Mouse (Mus musculus) layer of hippocampus, adult 2 months (tissue): ENCODE measurements around the gene Fcer2a. TPM values are rescaled to one million over a fixed set of nuclear protein-coding genes. Genes with fewer than 3 reads are reported as not detected.

Source experiments
- DNase-seq, 2 experiments: peaks; one replicate each; pipeline ENCODE4 v3.0.0; 2022; ENCODE audit warnings: low spot score in 2 of 2
- H3K27ac ChIP-seq: fragments of 200-600 bp; 2 replicates; pipeline ENCODE4 v1.8.1; 2022
- H3K4me3 ChIP-seq: fragments of 200-600 bp; 2 replicates; pipeline ENCODE4 v1.8.1; 2022; ENCODE audit warnings: mild to moderate bottlenecking
- CTCF ChIP-seq: fragments of 200-600 bp; conservative IDR thresholded peaks from 2 replicates; pipeline ENCODE4 v1.8.1; 2022; ENCODE audit warnings: antibody characterized with exemption, mild to moderate bottlenecking, moderate library complexity
- total RNA-seq, 2 experiments: library from RNA; stranded (reverse); gene quantifications; 2 replicates each; pipeline ENCODE4 v1.2.3; 2021

Fcer2a gene
- total RNA-seq, 2 experiments from 2014 or later = not detected

DNA sequence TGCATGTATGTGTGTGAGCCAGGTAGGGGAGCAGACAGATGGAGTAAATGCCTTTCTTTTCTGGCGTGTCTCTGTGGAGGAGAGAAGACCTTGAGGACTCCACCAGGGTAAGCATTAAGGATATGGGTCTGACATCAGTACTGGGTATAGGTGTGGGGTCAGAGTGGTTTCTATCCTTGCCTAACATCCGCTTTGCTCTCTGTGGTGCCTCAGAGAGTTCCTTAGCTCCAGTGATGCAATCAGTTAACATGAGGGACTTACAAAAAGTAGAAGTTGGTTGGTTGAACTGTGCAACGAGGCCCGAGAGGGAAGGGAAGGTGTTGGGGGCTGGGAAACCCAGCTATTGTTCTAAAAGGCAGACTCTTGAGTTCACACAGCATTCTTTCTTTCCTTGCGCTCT lies 29.6 kb downstream of the Fcer2a start:
- Histone ChIP-seq H3K4me3 (no peak overlapping the region), H3K27ac (no peak overlapping the region)
- DNase-seq = no peak
- TF ChIP-seq CTCF = no peak

GRCm38 (mm10) chr8:3660889-3661288 lies 33.1 kb downstream of the Fcer2a start:
- no peak overlapping the region for H3K27ac ChIP-seq
- no peak for DNase-seq
- no peak overlapping the region for H3K4me3 ChIP-seq
- no peak for TF ChIP-seq CTCF

DNA sequence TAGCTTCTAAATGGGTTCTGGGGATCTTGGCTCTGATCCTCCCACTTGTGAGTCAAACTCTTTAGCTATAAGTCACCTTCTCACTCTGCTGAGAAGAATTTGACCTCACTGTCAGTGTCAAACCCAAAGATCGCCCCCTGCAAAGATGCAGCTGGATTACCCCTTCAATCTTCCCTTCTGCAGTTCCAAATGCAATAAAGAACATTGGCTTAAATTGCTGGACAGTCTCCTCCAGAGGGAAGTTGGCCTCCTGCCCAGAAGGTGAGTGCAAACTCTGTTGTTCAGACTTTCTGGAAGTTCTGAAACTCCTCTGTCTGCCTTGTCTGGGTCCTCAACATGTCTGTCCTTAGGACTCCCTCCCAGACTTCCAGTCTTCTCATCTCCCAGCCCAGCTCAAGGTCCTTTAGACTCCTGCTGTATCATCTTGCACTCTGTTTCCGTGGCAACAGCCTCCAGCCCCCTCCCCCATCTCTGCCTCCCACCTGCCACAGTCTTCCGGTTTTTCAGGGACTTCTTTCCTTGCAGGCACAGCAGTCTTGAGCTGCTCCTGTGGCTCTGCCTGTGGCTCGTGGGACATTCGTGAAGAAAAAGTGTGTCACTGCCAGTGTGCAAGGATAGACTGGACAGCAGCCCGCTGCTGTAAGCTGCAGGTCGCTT lies 37.1 kb downstream of the Fcer2a start:
- Histone ChIP-seq H3K27ac (no peak overlapping the region), H3K4me3 (no peak overlapping the region)
- TF ChIP-seq CTCF = no peak
- no peak for DNase-seq

- Histone ChIP-seq H3K27ac (no peak within 1 kb of the TSS), H3K4me3 (no peak within 1 kb of the TSS)
- no peak for TF ChIP-seq CTCF
- no peak for DNase-seq
Measured at GRCm38 (mm10) chr8:3655526-3655925, 38.4 kb downstream of the Fcer2a start, which contains the start of gene Retn. Gene Retn, plus strand, starts transcription at chr8:3655770.

DNA sequence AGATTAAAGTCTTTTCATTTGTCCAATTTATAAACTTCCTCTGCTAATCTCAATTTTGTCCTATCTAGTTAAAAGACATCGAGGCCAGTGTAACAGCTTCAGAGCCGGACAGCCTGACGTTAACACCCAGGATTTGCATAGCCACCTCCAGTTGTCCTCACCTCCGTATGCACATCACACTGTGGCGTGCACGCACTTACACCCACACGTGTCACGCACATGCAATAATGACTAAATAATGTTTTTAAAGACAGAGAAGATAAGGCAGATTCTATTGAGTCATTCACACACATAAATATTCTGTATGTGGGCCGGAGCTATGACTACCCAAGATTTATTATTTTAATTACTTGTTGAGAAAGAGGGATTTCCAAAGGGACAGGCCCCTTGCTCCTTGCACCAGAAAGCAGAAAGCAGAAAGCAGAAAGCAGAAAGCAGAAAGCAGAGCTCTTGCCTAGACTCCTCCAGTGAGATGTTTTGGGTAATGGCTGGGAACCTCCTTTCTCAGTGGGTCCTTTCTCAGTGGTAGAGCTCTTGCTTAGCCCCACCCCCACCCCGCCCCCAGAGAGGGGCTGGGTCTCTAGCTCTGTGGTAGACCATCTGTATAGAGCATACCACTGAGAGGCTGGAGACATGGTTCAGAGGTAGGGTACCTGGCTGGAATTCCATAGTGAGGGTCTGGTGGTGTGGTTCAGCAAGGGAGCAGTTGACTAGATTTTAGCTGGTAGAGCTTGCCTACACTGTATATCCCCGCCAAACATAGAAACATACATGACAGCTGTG lies 39.1 kb downstream of the Fcer2a start:
- no peak for TF ChIP-seq CTCF
- Histone ChIP-seq H3K4me3 (no peak overlapping the region), H3K27ac (no peak overlapping the region)
- DNase-seq = no peak

DNA sequence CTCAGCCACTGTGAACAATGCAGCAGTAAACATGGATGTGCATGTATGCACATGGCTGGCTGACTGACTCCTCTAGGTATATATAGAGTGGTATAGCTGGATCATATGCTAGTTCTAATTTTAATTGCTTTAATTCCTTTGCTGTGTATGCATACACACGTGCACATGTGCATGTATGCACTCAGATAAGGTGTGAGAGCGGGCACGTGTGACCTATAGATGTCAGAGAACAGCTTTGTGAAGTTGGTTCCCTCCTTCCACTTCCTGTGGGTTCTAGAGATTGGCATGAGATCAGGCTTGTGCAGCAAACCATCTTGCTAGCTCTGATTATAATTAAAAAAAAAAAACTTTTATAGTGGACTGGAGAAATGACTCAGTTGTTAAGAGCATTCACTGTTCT lies 41.1 kb downstream of the Fcer2a start:
- Histone ChIP-seq H3K27ac (no peak overlapping the region), H3K4me3 (no peak overlapping the region)
- no peak for DNase-seq
- TF ChIP-seq CTCF = no peak

- no peak overlapping the region for H3K4me3 ChIP-seq
- DNase-seq = no peak
- H3K27ac ChIP-seq = no peak overlapping the region
- TF ChIP-seq CTCF = no peak
Measured at GRCm38 (mm10) chr8:3648990-3649389, 45.0 kb downstream of the Fcer2a start.

- no peak for DNase-seq
- no peak for TF ChIP-seq CTCF
- H3K27ac ChIP-seq = no peak overlapping the region
- H3K4me3 ChIP-seq = no peak overlapping the region
Measured at GRCm38 (mm10) chr8:3648268-3648667, 45.7 kb downstream of the Fcer2a start.

GRCm38 (mm10) chr8:3647561-3647960 lies 46.4 kb downstream of the Fcer2a start:
- Histone ChIP-seq H3K27ac (no peak overlapping the region), H3K4me3 (no peak overlapping the region)
- TF ChIP-seq CTCF = no peak
- no peak for DNase-seq

- Histone ChIP-seq H3K4me3 (no peak overlapping the region), H3K27ac (no peak overlapping the region)
- DNase-seq = no peak
- no peak for TF ChIP-seq CTCF
Measured at GRCm38 (mm10) chr8:3646824-3647531, 47.0 kb downstream of the Fcer2a start.

- no peak overlapping the region for H3K27ac ChIP-seq
- TF ChIP-seq CTCF = 0 out of 2 replicates have a peak, but pooled peaks have one; percentile 26
- H3K4me3 ChIP-seq = no peak overlapping the region
- no peak for DNase-seq
Measured at GRCm38 (mm10) chr8:3645804-3646203, 48.2 kb downstream of the Fcer2a start.

Other genes with a start within 250 kb of the Fcer2a start
- under 1 TPM; 0.32 to 0.95 TPM for gene Pex11g, start 226.5 kb downstream of the Fcer2a start, total RNA-seq
- gene Tex45, start 223.3 kb downstream of the Fcer2a start, total RNA-seq = under 1 TPM; 0.23 to 0.54 TPM
- gene Zfp358, start 201.0 kb downstream of the Fcer2a start, total RNA-seq = 10 to 100 TPM; 27.9 to 29.9 TPM
- 10 to 100 TPM; 82.4 to 85.4 TPM for gene Mcoln1, start 193.7 kb downstream of the Fcer2a start, total RNA-seq
- 10 to 100 TPM; 79.4 to 82.1 TPM for gene Pnpla6, start 178.8 kb downstream of the Fcer2a start, total RNA-seq
- gene C330021F23Rik, start 126.2 kb downstream of the Fcer2a start, total RNA-seq = not detected
- gene Camsap3, start 106.9 kb downstream of the Fcer2a start, total RNA-seq = 10 to 100 TPM; 36.5 to 39.3 TPM
- gene Xab2, start 72.9 kb downstream of the Fcer2a start, total RNA-seq = 10 to 100 TPM; 39.6 to 41.4 TPM
- gene Pet100, start 72.6 kb downstream of the Fcer2a start, total RNA-seq = 10 to 100 TPM; 87.0 to 87.3 TPM
- gene Pcp2, start 68.6 kb downstream of the Fcer2a start, total RNA-seq = 1 to 10 TPM in 1 of 2 experiments, under 1 TPM in 1; 0.88 to 3.6 TPM
- 10 to 100 TPM; 43.3 to 55.7 TPM for gene Stxbp2, start 63.2 kb downstream of the Fcer2a start, total RNA-seq
- 1 to 10 TPM in 1 of 2 experiments, under 1 TPM in 1; 0.67 to 1.1 TPM for gene Retn, start 38.4 kb downstream of the Fcer2a start, total RNA-seq
- not detected for gene Mcemp1, start 28.4 kb downstream of the Fcer2a start, total RNA-seq
- gene Fcor, start 21.8 kb downstream of the Fcer2a start, total RNA-seq = 10 to 100 TPM; 14.7 to 17.9 TPM
- gene Trappc5, start 17.9 kb downstream of the Fcer2a start, total RNA-seq = 10 to 100 TPM; 27.4 to 28.4 TPM
- not detected for gene Clec4g, start 26.5 kb upstream of the Fcer2a start, total RNA-seq
- gene Cd209a, start 54.8 kb upstream of the Fcer2a start, total RNA-seq = under 1 TPM in 1 of 2 experiments, not detected in 1; 0.41 TPM
- gene Cd209e, start 160.1 kb upstream of the Fcer2a start, total RNA-seq = not detected
- gene Cd209d, start 184.4 kb upstream of the Fcer2a start, total RNA-seq = not detected
- gene Cd209b, start 232.7 kb upstream of the Fcer2a start, total RNA-seq = under 1 TPM; 0.42 to 0.69 TPM